Mouse (Mus musculus) sigmoid colon, adult 10 weeks (tissue): ENCODE measurements around the gene Skint2. TPM values are rescaled to one million over a fixed set of nuclear protein-coding genes. Genes with fewer than 3 reads are reported as not detected.

Experiments
- polyA plus RNA-seq: library from polyadenylated mRNA; stranded (reverse); fragments of 350-450 nt; fragmentation: Illumina TruSeq; extraction: RNeasy Lipid Tissue Mini Kit (QIAGEN cat#74804); gene quantifications from one replicate; pipeline ENCODE4 v1.2.3, GENCODE M21; 2014; ENCODE audit warnings: low read depth, low replicate concordance

The Skint2 gene
- polyA plus RNA-seq, result not detected

GRCm38 (mm10) chr4:112556894-112557293 lies at the start of gene Skint2:
TSS of gene Skint2 (plus strand) at chr4:112557194.

Other genes with a start within 250 kb of the Skint2 start
- not detected for gene Skint9, start 123.2 kb upstream of the Skint2 start, polyA plus RNA-seq
- not detected for gene Skint10, start 217.7 kb downstream of the Skint2 start, polyA plus RNA-seq